17 mouse cellular contexts compared by ENCODE assay signal in the genomic region with DNA sequence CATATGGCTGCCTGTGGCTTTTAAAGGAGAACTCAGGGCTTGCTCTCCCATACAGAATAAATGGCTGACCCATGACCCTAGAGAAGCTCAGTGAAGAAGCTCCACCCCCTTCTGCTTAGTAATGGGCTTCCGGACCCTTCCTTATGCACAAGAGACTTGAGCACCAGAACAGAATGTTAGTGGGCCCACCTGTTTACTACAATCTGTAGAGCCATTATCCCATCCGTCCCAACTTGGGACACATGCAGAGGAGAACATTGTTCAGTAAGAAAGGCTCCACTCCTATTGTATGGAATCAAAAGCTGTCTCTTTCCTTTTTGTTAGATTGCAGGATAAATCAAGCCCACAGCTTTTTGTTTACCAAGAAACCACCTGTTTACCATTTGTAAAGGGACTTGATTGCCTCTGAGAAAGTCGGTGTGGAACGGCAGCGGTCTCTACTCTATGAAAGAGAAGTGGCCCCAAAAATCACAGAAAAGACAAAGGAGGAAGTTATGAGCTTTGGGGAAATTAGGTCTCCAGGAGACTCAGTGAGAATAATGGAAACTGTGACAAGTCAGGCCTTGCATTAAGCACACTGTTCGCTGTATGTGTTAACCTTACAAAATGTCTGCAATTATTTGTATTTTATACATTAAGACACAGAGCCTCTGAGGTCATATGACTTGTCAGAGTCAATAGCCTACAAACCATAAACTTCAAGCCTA. TPM values are rescaled to one million over a fixed set of nuclear protein-coding genes. Genes with fewer than 3 reads are reported as not detected.
"Had no signal": no experiment of that assay in that cellular context is flagged by ENCODE, and none has a peak within 500 bp of the region (broad histone marks: within the 10 kb centered on the region; RNA-seq: fewer than 3 reads in every experiment).

No protein-coding gene starts in this region.

- H3K9me3 ChIP-seq: limb, embryonic 12.5 days; liver, embryonic 13.5 days; lung, embryonic 15.5 days; midbrain, embryonic 13.5 days; neural tube, embryonic 13.5 days had no signal

- H3K36me3 ChIP-seq: limb, embryonic 12.5 days; liver, embryonic 13.5 days; lung, embryonic 15.5 days; midbrain, embryonic 13.5 days; neural tube, embryonic 13.5 days had no signal

- H3K27me3 ChIP-seq: limb, embryonic 12.5 days; liver, embryonic 13.5 days; lung, embryonic 15.5 days; megakaryocyte, embryonic 14.5 days; midbrain, embryonic 13.5 days had no signal

- H3K4me1 ChIP-seq: limb, embryonic 12.5 days; liver, embryonic 13.5 days; lung, embryonic 15.5 days; megakaryocyte, embryonic 14.5 days had no signal

- H3K4me3 ChIP-seq: limb, embryonic 12.5 days; liver, embryonic 13.5 days; lung, embryonic 15.5 days; megakaryocyte, embryonic 14.5 days; midbrain, embryonic 13.5 days; neural tube, embryonic 13.5 days had no signal

- DNase-seq: kidney, postnatal 36 days; layer of hippocampus, adult 9-11 months; liver; liver, embryonic 13.5 days; liver, postnatal 0 days; lung, postnatal 14 days; right cerebral cortex, postnatal 14 days; thymus, postnatal 14 days had no signal

- H3K27ac ChIP-seq: kidney, postnatal 0 days; limb, embryonic 12.5 days; liver, embryonic 13.5 days; lung, embryonic 15.5 days; macrophage; midbrain, embryonic 13.5 days; neural tube, embryonic 13.5 days; stomach, postnatal 0 days had no signal

RNA-seq across cellular contexts. Expression of gene Alk, which starts 47.2 kb away (rescaled TPM):
- polyA plus RNA-seq: macrophage; spleen, adult 2 months had no signal
